Mouse (Mus musculus) layer of hippocampus, adult 9-10 months (tissue): Measurements from ENCODE around the gene Cox10.

Experiments
- DNase-seq: peaks from one replicate; pipeline ENCODE4 v3.0.0; 2022; ENCODE audit warnings: low spot score

The Cox10 gene

GRCm38 (mm10) chr11:64045041-64045440 lies 34.2 kb downstream of the Cox10 start:
- DNase-seq = no peak

- DNase-seq = no peak
These were observed 35.2 kb downstream of the Cox10 start for GRCm38 (mm10) chr11:64044024-64044423.

GRCm38 (mm10) chr11:64041281-64041680 lies 38.0 kb downstream of the Cox10 start:
- no peak for DNase-seq

- DNase-seq = no peak
These were observed 39.7 kb downstream of the Cox10 start for GRCm38 (mm10) chr11:64039600-64039999.

- DNase-seq = no peak
These were observed 41.7 kb downstream of the Cox10 start for GRCm38 (mm10) chr11:64037471-64038125.

GRCm38 (mm10) chr11:64036306-64036705 lies 43.0 kb downstream of the Cox10 start:
- no peak for DNase-seq

GRCm38 (mm10) chr11:64035709-64036108 lies 43.6 kb downstream of the Cox10 start:
- DNase-seq = no peak

- DNase-seq = no peak
These were observed 44.6 kb downstream of the Cox10 start for GRCm38 (mm10) chr11:64034686-64035085.

GRCm38 (mm10) chr11:64027423-64027822 lies 51.8 kb downstream of the Cox10 start:
- DNase-seq = no peak

GRCm38 (mm10) chr11:64025843-64026242 lies 53.4 kb downstream of the Cox10 start:
- no peak for DNase-seq

GRCm38 (mm10) chr11:64024575-64024974 lies 54.7 kb downstream of the Cox10 start:
- DNase-seq = no peak

- DNase-seq = no peak
These were observed 55.8 kb downstream of the Cox10 start for GRCm38 (mm10) chr11:64023380-64023981.

GRCm38 (mm10) chr11:64022403-64023047 lies 56.7 kb downstream of the Cox10 start:
- no peak for DNase-seq

- DNase-seq = no peak
These were observed 60.0 kb downstream of the Cox10 start for GRCm38 (mm10) chr11:64019235-64019634.

- DNase-seq = no peak
These were observed 61.1 kb downstream of the Cox10 start for GRCm38 (mm10) chr11:64018165-64018564.

- no peak for DNase-seq
These were observed 64.0 kb downstream of the Cox10 start for GRCm38 (mm10) chr11:64015309-64015708.

GRCm38 (mm10) chr11:64010724-64011496 lies 68.4 kb downstream of the Cox10 start:
- no peak for DNase-seq

- DNase-seq = no peak
These were observed 75.1 kb downstream of the Cox10 start for GRCm38 (mm10) chr11:64004152-64004551.

- no peak for DNase-seq
These were observed 75.8 kb downstream of the Cox10 start for GRCm38 (mm10) chr11:64003484-64003883.

GRCm38 (mm10) chr11:64002629-64003028 lies 76.6 kb downstream of the Cox10 start:
- no peak for DNase-seq

- DNase-seq = no peak
These were observed 78.2 kb downstream of the Cox10 start for GRCm38 (mm10) chr11:64001111-64001510.

- DNase-seq = no peak
These were observed 79.0 kb downstream of the Cox10 start for GRCm38 (mm10) chr11:64000200-64000794.
